Mouse (Mus musculus) forebrain, embryonic 14.5 days (tissue): ENCODE data around the gene Etv6. TPM values are rescaled to one million over a fixed set of nuclear protein-coding genes. Genes with fewer than 3 reads are reported as not detected.

Experiments
- ATAC-seq: fragments of 200-750 bp; cut with Nextera tagmentation; 2 replicates; pipeline ENCODE4 v1.8.0; 2017; ENCODE audit warnings: mild to moderate bottlenecking, moderate library complexity
- DNase-seq: peaks from one replicate; pipeline ENCODE4 v3.0.0-alpha.2; 2015; ENCODE audit warnings: low spot score
- H3K27ac ChIP-seq: fragments of 300-500 bp; sonication (generic); 2 replicates; pipeline ENCODE4 v1.5.1; 2014; ENCODE audit warnings: low read depth, mild to moderate bottlenecking, control low read depth, low read length, moderate library complexity
- H3K27me3 ChIP-seq: fragments of 300-500 bp; sonication (generic); replicated peaks from 2 replicates; pipeline ENCODE4 v1.6.1; 2014; ENCODE audit warnings: low read length, control low read depth, mixed read lengths; ENCODE audit not compliant: control insufficient read depth, insufficient read depth
- H3K36me3 ChIP-seq: fragments of 300-500 bp; sonication (generic); 2 replicates; pipeline ENCODE4 v1.6.1; 2014; ENCODE audit warnings: low read length, control low read depth; ENCODE audit not compliant: control insufficient read depth, insufficient read depth
- H3K4me1 ChIP-seq: fragments of 300-500 bp; sonication (generic); 2 replicates; pipeline ENCODE4 v1.6.1; 2014; ENCODE audit warnings: antibody characterized with exemption, low read length, control low read depth; ENCODE audit not compliant: control insufficient read depth, insufficient read depth
- H3K4me2 ChIP-seq: fragments of 300-500 bp; sonication (generic); 2 replicates; pipeline ENCODE4 v1.6.1; 2014; ENCODE audit warnings: mild to moderate bottlenecking, control low read depth, low read length
- H3K4me3 ChIP-seq: fragments of 300-500 bp; sonication (generic); 2 replicates; pipeline ENCODE4 v1.5.1; 2014; ENCODE audit warnings: low read depth, low read length, control low read depth
- H3K9ac ChIP-seq: fragments of 300-500 bp; sonication (generic); 2 replicates; pipeline ENCODE4 v1.6.1; 2014; ENCODE audit warnings: mild to moderate bottlenecking, low read length, control low read depth, moderate library complexity
- H3K9me3 ChIP-seq: fragments of 300-500 bp; sonication (generic); replicated peaks from 2 replicates; pipeline ENCODE4 v1.6.1; 2016; ENCODE audit warnings: low read length, control low read depth, mixed read lengths; ENCODE audit not compliant: control insufficient read depth
- WGBS: fragments of 180-500 bp; shearing (Covaris S2); extraction: QIAGEN DNeasy Blood & Tissue Kit; methylation state at CpG from one replicate; pipeline ENCODE4 v1.1.7; 2014; 5-methylcytosine and 5-hydroxymethylcytosine counted together
- polyA plus RNA-seq: library from polyadenylated mRNA; unstranded; fragments of >200 nt; fragmentation: Nextera tagmentation; extraction: Ambion mirVana; gene quantifications from 2 replicates; pipeline ENCODE4 v1.2.1, GENCODE M21; 2014

The Etv6 gene
- polyA plus RNA-seq, 1 experiment from 2014 or later, result 6.1 TPM

DNA sequence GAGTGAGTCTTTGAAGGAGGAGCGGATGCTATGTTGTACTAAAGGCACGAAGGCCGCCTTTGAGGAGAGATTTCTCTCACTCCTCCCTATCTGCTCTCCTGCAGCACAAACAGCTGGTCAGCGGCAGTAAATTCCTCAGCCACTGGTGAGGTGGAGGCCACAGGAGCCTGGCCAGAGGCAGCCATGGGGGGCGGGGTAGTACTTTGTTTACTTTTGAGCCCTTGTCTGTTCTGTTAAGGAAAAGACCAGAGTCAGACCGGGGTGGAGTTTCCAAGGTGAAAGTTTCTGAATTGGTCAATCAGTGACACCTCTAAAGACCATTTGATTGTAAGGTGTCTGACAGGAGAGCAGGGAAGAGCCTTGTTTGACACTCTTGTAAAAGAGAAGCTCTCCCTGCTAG lies 3.4 kb downstream of the Etv6 start:
- Histone ChIP-seq H3K27me3 (no peaks in the 10 kb centered on the region), H3K4me2 (no peak overlapping the region), H3K27ac (no peak overlapping the region), H3K9ac (no peak overlapping the region), H3K4me1 (peaks cover 7% of the 10 kb centered on the region; the same call in 1 of the 2 replicates), H3K4me3 (no peak overlapping the region), H3K36me3 (no peaks in the 10 kb centered on the region), H3K9me3 (no peaks in the 10 kb centered on the region)
- 44% methylated on average over 6 of the region's 6 CpGs for WGBS
- ATAC-seq (no peak), DNase-seq (no peak)

DNA sequence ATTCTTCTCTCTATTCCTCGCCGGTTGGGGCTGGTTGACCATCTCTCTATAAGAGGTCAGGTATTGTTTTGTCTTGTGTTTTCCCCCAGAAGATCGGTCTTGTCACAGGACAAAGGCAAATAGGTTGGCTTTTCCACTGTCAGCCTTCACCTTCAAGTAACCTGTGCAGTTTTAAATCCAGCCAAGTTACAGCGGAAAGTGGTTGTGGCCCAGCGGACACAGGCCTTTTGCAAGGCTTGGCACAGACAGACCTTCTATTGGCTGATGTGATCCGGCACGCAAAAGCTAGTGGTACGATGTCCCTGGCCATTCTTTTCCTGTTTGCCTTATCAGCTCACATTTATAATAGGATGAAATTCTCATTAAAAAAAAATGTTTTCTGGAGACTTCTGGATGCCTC lies 3.9 kb downstream of the Etv6 start:
- Histone ChIP-seq H3K9me3 (no peaks in the 10 kb centered on the region), H3K27me3 (no peaks in the 10 kb centered on the region), H3K36me3 (no peaks in the 10 kb centered on the region), H3K27ac (no peak overlapping the region), H3K4me1 (peaks cover 7% of the 10 kb centered on the region; the same call in 1 of the 2 replicates), H3K4me3 (no peak overlapping the region), H3K4me2 (no peak overlapping the region), H3K9ac (no peak overlapping the region)
- WGBS, result 85% methylated on average over 8 of the region's 8 CpGs
- ATAC-seq (no peak), DNase-seq (no peak)

DNA sequence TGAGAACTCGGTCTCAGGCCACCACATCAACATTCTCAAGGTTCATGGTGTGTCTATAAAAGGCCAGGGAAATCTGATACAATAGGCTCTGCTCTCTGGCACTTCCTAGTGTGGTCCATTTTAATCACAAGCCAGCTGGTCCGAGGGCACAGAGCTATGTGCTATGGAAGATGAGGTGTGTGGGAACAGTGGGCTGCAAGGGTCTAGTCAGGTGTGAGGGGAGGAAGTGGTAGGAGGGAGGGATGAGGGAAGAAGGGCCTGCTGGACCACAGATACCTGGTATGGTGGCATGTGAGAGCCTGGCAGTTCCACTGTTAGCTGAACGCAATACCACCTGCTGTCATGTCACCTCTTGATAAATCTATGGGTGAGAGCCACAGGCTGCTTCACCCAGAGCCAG lies 4.8 kb downstream of the Etv6 start:
- ATAC-seq (no peak), DNase-seq (no peak)
- no peak overlapping the region for H3K4me2 ChIP-seq
- no peak overlapping the region for H3K4me3 ChIP-seq
- H3K4me1 ChIP-seq, result peaks cover 7% of the 10 kb centered on the region; the same call in 1 of the 2 replicates
- no peaks in the 10 kb centered on the region for H3K9me3 ChIP-seq
- WGBS, result 74% methylated on average over 3 of the region's 3 CpGs
- no peaks in the 10 kb centered on the region for H3K27me3 ChIP-seq
- H3K9ac ChIP-seq, result no peak overlapping the region
- H3K36me3 ChIP-seq, result no peaks in the 10 kb centered on the region
- no peak overlapping the region for H3K27ac ChIP-seq

DNA sequence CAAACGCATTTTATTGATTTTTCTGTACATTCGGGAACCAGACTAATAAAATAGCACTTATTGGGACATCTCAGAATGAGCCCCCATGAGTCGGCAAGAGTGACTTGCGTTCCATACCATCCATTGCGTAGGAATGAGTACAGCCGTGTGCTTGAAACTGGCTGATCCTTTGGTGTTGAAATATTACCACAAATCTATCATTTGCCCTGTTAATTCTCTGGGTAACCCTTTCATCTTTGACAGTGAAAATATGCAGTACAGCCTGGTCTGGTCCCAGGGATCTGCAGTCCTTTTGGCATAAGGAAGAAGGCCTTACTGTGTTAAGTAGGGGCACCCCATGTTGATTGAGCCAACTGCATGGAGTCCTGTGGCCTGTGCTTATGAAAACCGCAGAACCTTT lies 5.8 kb downstream of the Etv6 start:
- DNase-seq (no peak), ATAC-seq (no peak)
- no peak overlapping the region for H3K9ac ChIP-seq
- no peaks in the 10 kb centered on the region for H3K27me3 ChIP-seq
- H3K36me3 ChIP-seq, result no peaks in the 10 kb centered on the region
- H3K4me3 ChIP-seq, result no peak overlapping the region
- no peak overlapping the region for H3K4me2 ChIP-seq
- H3K9me3 ChIP-seq, result no peaks in the 10 kb centered on the region
- H3K27ac ChIP-seq, result no peak overlapping the region
- peaks cover 7% of the 10 kb centered on the region; the same call in 1 of the 2 replicates for H3K4me1 ChIP-seq
- 93% methylated on average over 7 of the region's 7 CpGs for WGBS

DNA sequence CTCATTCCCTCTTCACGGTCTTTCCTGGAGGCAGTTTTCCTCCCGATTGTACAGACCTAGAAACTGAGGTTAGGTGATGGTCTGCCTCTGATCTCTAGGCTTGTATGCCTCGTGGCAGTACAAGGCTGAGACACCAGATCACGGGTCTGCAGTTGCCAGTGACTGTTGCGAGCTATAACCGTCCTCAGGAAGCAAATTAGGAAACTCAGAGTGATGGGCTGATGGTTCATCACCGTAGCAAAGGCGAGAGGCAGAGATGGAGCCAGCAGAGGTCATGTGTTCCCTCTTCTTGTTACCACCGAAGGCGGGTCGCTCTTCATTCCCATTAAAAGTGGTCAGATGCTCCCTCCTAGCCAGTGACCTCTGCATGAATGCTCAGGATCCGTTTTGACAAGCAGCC lies 6.4 kb downstream of the Etv6 start:
- Histone ChIP-seq H3K4me2 (no peak overlapping the region), H3K4me3 (no peak overlapping the region), H3K36me3 (no peaks in the 10 kb centered on the region), H3K9me3 (no peaks in the 10 kb centered on the region), H3K27me3 (no peaks in the 10 kb centered on the region), H3K9ac (no peak overlapping the region), H3K4me1 (peaks cover 7% of the 10 kb centered on the region; the same call in 1 of the 2 replicates), H3K27ac (no peak overlapping the region)
- DNase-seq (no peak), ATAC-seq (no peak)
- 77% methylated on average over 12 of the region's 12 CpGs for WGBS

DNA sequence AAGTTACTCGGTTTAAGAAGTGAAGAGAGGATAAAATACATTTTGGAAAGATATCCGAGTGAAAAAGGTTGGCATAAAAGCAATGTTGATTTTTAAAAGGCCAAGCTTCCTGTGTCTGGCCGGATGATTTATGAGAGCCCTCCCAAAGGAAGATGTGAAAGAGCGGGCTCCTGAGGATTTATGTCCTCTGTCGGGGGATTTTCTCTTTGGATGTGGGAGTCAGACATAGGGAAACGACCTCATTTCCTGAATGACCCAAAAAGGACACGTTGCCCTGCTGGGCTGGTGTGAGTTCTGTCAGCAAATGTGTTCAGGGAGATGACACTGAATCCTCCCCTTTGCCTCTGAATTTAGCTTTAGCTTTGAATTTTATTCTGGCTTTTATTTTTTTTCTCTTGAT lies 8.0 kb downstream of the Etv6 start:
- Histone ChIP-seq H3K4me3 (no peak overlapping the region), H3K9me3 (no peaks in the 10 kb centered on the region), H3K27ac (no peak overlapping the region), H3K36me3 (no peaks in the 10 kb centered on the region), H3K27me3 (no peaks in the 10 kb centered on the region), H3K4me1 (peaks cover 3% of the 10 kb centered on the region; the same call in 1 of the 2 replicates), H3K4me2 (no peak overlapping the region), H3K9ac (no peak overlapping the region)
- WGBS, result 73% methylated on average over 7 of the region's 7 CpGs
- DNase-seq, result no peak
- no peak for ATAC-seq

DNA sequence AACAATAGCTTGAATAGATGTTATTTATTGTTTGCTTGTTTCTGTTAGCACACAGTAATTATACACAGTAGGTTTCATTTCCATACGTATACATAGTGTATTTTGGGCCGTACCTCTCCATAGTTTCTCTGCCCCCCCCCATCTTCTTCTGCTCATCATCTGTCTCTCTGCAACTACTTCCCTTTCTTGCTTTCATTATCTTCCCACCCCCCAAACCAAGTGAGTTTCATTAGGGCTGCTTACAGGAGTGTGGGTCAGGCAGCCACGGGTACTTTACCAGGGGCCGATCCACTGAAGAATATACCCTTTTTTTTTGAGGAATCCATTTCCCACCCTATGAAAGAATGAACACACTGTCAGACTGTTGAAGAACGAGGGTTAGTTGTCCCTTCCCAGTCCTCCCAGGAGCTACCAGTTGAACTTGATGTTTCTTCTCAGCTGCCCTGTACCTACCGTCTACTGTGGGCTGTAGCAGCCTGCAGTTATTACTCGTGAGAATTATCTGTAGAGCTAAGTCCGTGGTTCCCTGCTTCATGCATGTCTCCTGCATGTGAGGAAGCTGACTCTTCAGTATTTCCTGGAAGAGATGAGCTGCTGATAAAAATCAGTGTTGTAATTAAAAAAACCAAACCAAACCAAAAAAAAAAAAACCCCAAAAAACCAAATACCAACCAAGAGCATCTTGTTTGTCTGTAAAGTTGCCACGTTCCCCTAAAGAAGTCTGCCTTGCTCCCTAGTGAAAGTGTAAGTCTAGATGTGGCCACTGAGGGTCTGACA lies 9.8 kb downstream of the Etv6 start:
- 82% methylated on average over 9 of the region's 9 CpGs for WGBS
- ATAC-seq, result no peak

GRCm38 (mm10) chr6:134046136-134046535 lies 10.6 kb downstream of the Etv6 start:
- WGBS, result 58% methylated on average over 5 of the region's 5 CpGs
- H3K4me3 ChIP-seq, result no peak overlapping the region
- H3K27ac ChIP-seq, result no peak overlapping the region
- H3K4me1 ChIP-seq, result no peaks in the 10 kb centered on the region
- no peaks in the 10 kb centered on the region for H3K9me3 ChIP-seq
- H3K9ac ChIP-seq, result no peak overlapping the region
- ATAC-seq (no peak), DNase-seq (no peak)
- no peak overlapping the region for H3K4me2 ChIP-seq
- H3K27me3 ChIP-seq, result no peaks in the 10 kb centered on the region
- H3K36me3 ChIP-seq, result no peaks in the 10 kb centered on the region

More for the DNA sequence above, 9.8 kb downstream of the Etv6 start:
- no peak for DNase-seq
- H3K9me3 ChIP-seq, result no peaks in the 10 kb centered on the region
- H3K9ac ChIP-seq, result no peak overlapping the region
- no peak overlapping the region for H3K4me2 ChIP-seq
- H3K27ac ChIP-seq, result no peak overlapping the region
- no peak overlapping the region for H3K4me3 ChIP-seq
- no peaks in the 10 kb centered on the region for H3K27me3 ChIP-seq
- no peaks in the 10 kb centered on the region for H3K36me3 ChIP-seq
- no peaks in the 10 kb centered on the region for H3K4me1 ChIP-seq

DNA sequence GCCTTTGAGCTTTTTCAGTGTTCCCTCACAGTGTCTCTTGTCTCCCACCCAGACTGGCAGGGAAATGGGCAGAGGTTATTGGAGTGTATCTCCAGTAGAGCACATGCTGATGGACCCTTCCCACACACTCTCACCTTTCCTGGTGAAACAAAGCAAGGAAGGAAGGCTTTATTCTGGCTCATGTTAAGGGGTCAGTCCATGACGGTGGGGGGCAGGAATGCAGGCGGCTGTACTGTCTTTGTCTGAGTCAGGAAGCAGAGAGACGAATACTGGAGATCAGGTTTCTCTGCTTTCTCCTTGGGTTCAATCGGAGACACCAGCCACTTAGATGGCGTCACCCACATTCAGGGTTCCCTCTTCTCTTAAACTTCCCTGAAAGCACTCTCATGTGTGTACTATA lies 11.7 kb downstream of the Etv6 start:
- H3K27ac ChIP-seq, result no peak overlapping the region
- WGBS, result 65% methylated on average over 5 of the region's 5 CpGs
- no peaks in the 10 kb centered on the region for H3K9me3 ChIP-seq
- H3K9ac ChIP-seq, result no peak overlapping the region
- DNase-seq (no peak), ATAC-seq (no peak)
- H3K27me3 ChIP-seq, result no peaks in the 10 kb centered on the region
- no peak overlapping the region for H3K4me3 ChIP-seq
- H3K4me1 ChIP-seq, result no peaks in the 10 kb centered on the region
- no peak overlapping the region for H3K4me2 ChIP-seq
- no peaks in the 10 kb centered on the region for H3K36me3 ChIP-seq
